Comparison of ENCODE assay signal across 9 mouse cellular contexts in genomic region chr16:44691561-44692141, GRCm38 (mm10). TPM values are rescaled to one million over a fixed set of nuclear protein-coding genes. Genes with fewer than 3 reads are reported as not detected.
A peak's percentile ranks its signal among the peaks of the same experiment; 100 is the strongest.
DNase-seq lines count a peak whose midpoint lies in the region; ATAC-seq and TF ChIP-seq lines count a peak whose summit lies in the region.
"Had no signal": no experiment of that assay in that cellular context is flagged by ENCODE, and none has a peak within 500 bp of the region (broad histone marks: within the 10 kb centered on the region; RNA-seq: fewer than 3 reads in every experiment).

No protein-coding gene starts in this region.

- no peak overlapping the region; the same call in 1 of the 2 replicates for H3K4me3 ChIP-seq in forebrain, embryonic 16.5 days (replicated peaks; ENCODE audit: low read length)
- H3K4me3 ChIP-seq in heart, embryonic 15.5 days: peak overlapping the region; percentile 6; the same call in 1 of the 2 replicates
- H3K4me3 ChIP-seq in liver, postnatal 0 days (ENCODE audit: low read depth, low read length): no peak overlapping the region
- H3K4me3 ChIP-seq: megakaryocyte, embryonic 14.5 days had no signal

- peak overlapping the region; percentile 43 for H3K4me2 ChIP-seq in forebrain, embryonic 16.5 days (ENCODE audit: low read length)
- peak overlapping the region; percentile 39 for H3K4me2 ChIP-seq in heart, embryonic 15.5 days
- no peak overlapping the region for H3K4me2 ChIP-seq in liver, postnatal 0 days (ENCODE audit: low read depth, low read length)

- peak; percentile 81 for DNase-seq in adrenal gland, postnatal 14 days
- DNase-seq in kidney, postnatal 25 days: peak; percentile 80 to 81
- peak; percentile 21 for DNase-seq in liver, postnatal 0 days
- peak; percentile 53 for DNase-seq in right cerebral cortex, postnatal 25 days
- no peak for DNase-seq in adipocyte (ENCODE audit: low spot score)

- peaks cover 32% of the 10 kb centered on the region for H3K4me1 ChIP-seq in forebrain, embryonic 16.5 days (replicated peaks; ENCODE audit: control insufficient read depth, insufficient read depth, low read length)
- peaks cover 42% of the 10 kb centered on the region for H3K4me1 ChIP-seq in heart, embryonic 15.5 days (replicated peaks)
- no peaks in the 10 kb centered on the region for H3K4me1 ChIP-seq in liver, postnatal 0 days (ENCODE audit: insufficient read depth)

- WGBS in forebrain, embryonic 16.5 days: 33% methylated on average over 17 of the region's 17 CpGs
- WGBS in heart, embryonic 15.5 days: 40% methylated on average over 17 of the region's 17 CpGs
- WGBS in liver, postnatal 0 days (ENCODE audit: insufficient replicate concordance): 44% methylated on average over 17 of the region's 17 CpGs

- no peaks in the 10 kb centered on the region for H3K27me3 ChIP-seq in forebrain, embryonic 16.5 days (replicated peaks; ENCODE audit: control insufficient read depth, insufficient read depth, low read length)
- no peaks in the 10 kb centered on the region for H3K27me3 ChIP-seq in heart, embryonic 15.5 days
- H3K27me3 ChIP-seq in liver, postnatal 0 days (ENCODE audit: insufficient read depth, low read length): peaks cover 8% of the 10 kb centered on the region

- H3K9ac ChIP-seq in forebrain, embryonic 16.5 days (replicated peaks; ENCODE audit: low read depth, low read length): no peak overlapping the region
- no peak overlapping the region for H3K9ac ChIP-seq in heart, embryonic 15.5 days
- no peak overlapping the region for H3K9ac ChIP-seq in liver, postnatal 0 days (replicated peaks)

- no peaks in the 10 kb centered on the region for H3K36me3 ChIP-seq in forebrain, embryonic 16.5 days (ENCODE audit: control insufficient read depth, insufficient read depth)
- H3K36me3 ChIP-seq in heart, embryonic 15.5 days: no peaks in the 10 kb centered on the region
- H3K36me3 ChIP-seq in liver, postnatal 0 days (replicated peaks; ENCODE audit: insufficient read depth, low read length): no peaks in the 10 kb centered on the region

- peak overlapping the region; percentile 75 for H3K27ac ChIP-seq in forebrain, embryonic 16.5 days (ENCODE audit: low read length)
- peak overlapping the region; percentile 37; the same call in 1 of the 2 replicates for H3K27ac ChIP-seq in heart, embryonic 15.5 days
- H3K27ac ChIP-seq in liver, postnatal 0 days (ENCODE audit: low read depth): no peak overlapping the region

- no peaks in the 10 kb centered on the region for H3K9me3 ChIP-seq in forebrain, embryonic 16.5 days (ENCODE audit: control insufficient read depth, low read length)
- H3K9me3 ChIP-seq in heart, embryonic 15.5 days (replicated peaks): no peaks in the 10 kb centered on the region
- H3K9me3 ChIP-seq in liver, postnatal 0 days (ENCODE audit: low read length): no peaks in the 10 kb centered on the region
- H3K9me3 ChIP-seq: megakaryocyte, embryonic 14.5 days had no signal

- no peak for TF ChIP-seq EP300 in liver, postnatal 0 days (IDR thresholded peaks at IDR 0.05; ENCODE audit: low read depth)

- no peak for TF ChIP-seq CTCF in liver, postnatal 0 days (IDR thresholded peaks at IDR 0.05; ENCODE audit: low read depth)

- ATAC-seq in CD4-positive, CD25-positive, alpha-beta regulatory T cell, adult 4 months: peak; percentile 90
- ATAC-seq in forebrain, embryonic 16.5 days: peak; percentile 76
- ATAC-seq in heart, embryonic 15.5 days (replicated peaks; ENCODE audit: insufficient number of reproducible peaks, insufficient read depth, low FRiP score, low read depth): no peak
- no peak for ATAC-seq in liver, postnatal 0 days

RNA-seq across cellular contexts. Expression of gene Nepro, which starts 32.5 kb away (rescaled TPM):
- polyA plus RNA-seq in CD4-positive, CD25-positive, alpha-beta regulatory T cell, adult 4 months (2017; shearing (Covaris generic)): 10 to 100 TPM in 1 of 2 experiments, 1 to 10 TPM in 1; 7.5 to 10.1 TPM
- total RNA-seq in adrenal gland, postnatal 14 days (2021): 9.2 and 10.8 TPM in 2 replicates
- polyA plus RNA-seq in forebrain, embryonic 16.5 days (2015; fragmentation: Nextera tagmentation; extraction: Ambion mirVana): 4.9 and 5.6 TPM in 2 replicates
- 3.7 and 4.5 TPM in 2 replicates for polyA plus RNA-seq in heart, embryonic 15.5 days (2015; fragmentation: Nextera tagmentation; extraction: Ambion mirVana)
- polyA plus RNA-seq in liver, postnatal 0 days (2015; fragmentation: Nextera tagmentation; extraction: Ambion mirVana): 1.9 and 2.4 TPM in 2 replicates

RNA-seq across cellular contexts. Expression of gene Gtpbp8, which starts 54.5 kb away (rescaled TPM):
- polyA plus RNA-seq in CD4-positive, CD25-positive, alpha-beta regulatory T cell, adult 4 months (2017; shearing (Covaris generic)): 10 to 100 TPM; 36.4 to 41.7 TPM
- total RNA-seq in adrenal gland, postnatal 14 days (2021): 19.0 and 20.1 TPM in 2 replicates
- 35.9 and 38.5 TPM in 2 replicates for polyA plus RNA-seq in forebrain, embryonic 16.5 days (2015; fragmentation: Nextera tagmentation; extraction: Ambion mirVana)
- polyA plus RNA-seq in heart, embryonic 15.5 days (2015; fragmentation: Nextera tagmentation; extraction: Ambion mirVana): 19.1 and 21.3 TPM in 2 replicates
- 18.3 and 18.4 TPM in 2 replicates for polyA plus RNA-seq in liver, postnatal 0 days (2015; fragmentation: Nextera tagmentation; extraction: Ambion mirVana)

Comparison
In these comparisons a context has a peak if more than half of its experiments do, and no peak if none do; other contexts are left out.
1. ATAC-seq: peak in CD4-positive, CD25-positive, alpha-beta regulatory T cell, adult 4 months (single experiment) and forebrain, embryonic 16.5 days (single experiment); none in heart, embryonic 15.5 days (single experiment) and liver, postnatal 0 days (single experiment).